Mouse (Mus musculus) cerebellum, adult 2 months (tissue): Measurements from ENCODE around the gene Pttg1ip.

Experiments
- CTCF ChIP-seq: fragments of 200-500 bp; IDR thresholded peaks from 2 replicates; pipeline ENCODE4 v1.5.1; 2011; ENCODE audit warnings: low read depth, mild to moderate bottlenecking, control low read depth, low read length, moderate library complexity, borderline replicate concordance; ENCODE audit not compliant: insufficient read depth
- POLR2A ChIP-seq: fragments of 200-500 bp; IDR thresholded peaks from 2 replicates; pipeline ENCODE4 v1.6.1; 2011; ENCODE audit warnings: low read length, control low read depth, borderline replicate concordance; ENCODE audit not compliant: insufficient read depth

GRCm38 (mm10) chr10:77566651-77567050 lies 14.9 kb upstream of the Pttg1ip start:
- TF ChIP-seq CTCF, result peak; percentile 90
- TF ChIP-seq POLR2A, result no peak
